Mouse (Mus musculus) forebrain, embryonic 15.5 days (tissue): ENCODE measurements around the gene Rnf5. TPM values are rescaled to one million over a fixed set of nuclear protein-coding genes. Genes with fewer than 3 reads are reported as not detected.

Experiments
- ATAC-seq: fragments of 200-750 bp; cut with Nextera tagmentation; replicated peaks from 2 replicates; pipeline ENCODE4 v1.8.0; 2017; ENCODE audit warnings: mild to moderate bottlenecking, moderate TSS enrichment, moderate library complexity
- H3K27ac ChIP-seq: fragments of 300-500 bp; sonication (generic); replicated peaks from 2 replicates; pipeline ENCODE4 v1.5.1; 2015; ENCODE audit warnings: mild to moderate bottlenecking, inconsistent platforms
- H3K27me3 ChIP-seq: fragments of 300-500 bp; sonication (generic); 2 replicates; pipeline ENCODE4 v1.6.1; 2015; ENCODE audit warnings: inconsistent platforms
- H3K36me3 ChIP-seq: fragments of 300-500 bp; sonication (generic); 2 replicates; pipeline ENCODE4 v1.6.1; 2015; ENCODE audit warnings: mild to moderate bottlenecking, inconsistent platforms
- H3K4me1 ChIP-seq: fragments of 300-500 bp; sonication (generic); 2 replicates; pipeline ENCODE4 v1.6.1; 2015; ENCODE audit warnings: inconsistent platforms
- H3K4me2 ChIP-seq: fragments of 300-500 bp; sonication (generic); replicated peaks from 2 replicates; pipeline ENCODE4 v1.6.1; 2015; ENCODE audit warnings: mild to moderate bottlenecking, inconsistent platforms
- H3K4me3 ChIP-seq: fragments of 300-500 bp; sonication (generic); 2 replicates; pipeline ENCODE4 v1.5.1; 2015; ENCODE audit warnings: mild to moderate bottlenecking, inconsistent platforms
- H3K9ac ChIP-seq: fragments of 300-500 bp; sonication (generic); replicated peaks from 2 replicates; pipeline ENCODE4 v1.6.1; 2015; ENCODE audit warnings: mild to moderate bottlenecking, inconsistent platforms
- H3K9me3 ChIP-seq: fragments of 300-500 bp; sonication (generic); 2 replicates; pipeline ENCODE4 v1.6.1; 2016; ENCODE audit warnings: inconsistent platforms
- WGBS: fragments of 180-500 bp; shearing (Covaris S2); methylation state at CpG from one replicate; pipeline ENCODE4 v1.1.7; 2015; ENCODE audit warnings: mixed read lengths; 5-methylcytosine and 5-hydroxymethylcytosine counted together
- polyA plus RNA-seq: library from polyadenylated mRNA; unstranded; fragments of >200 nt; fragmentation: Nextera tagmentation; extraction: Ambion mirVana; gene quantifications from 2 replicates; pipeline ENCODE4 v1.2.1, GENCODE M21; 2015

Gene Rnf5
- polyA plus RNA-seq, 1 experiment from 2014 or later: 313 TPM

DNA sequence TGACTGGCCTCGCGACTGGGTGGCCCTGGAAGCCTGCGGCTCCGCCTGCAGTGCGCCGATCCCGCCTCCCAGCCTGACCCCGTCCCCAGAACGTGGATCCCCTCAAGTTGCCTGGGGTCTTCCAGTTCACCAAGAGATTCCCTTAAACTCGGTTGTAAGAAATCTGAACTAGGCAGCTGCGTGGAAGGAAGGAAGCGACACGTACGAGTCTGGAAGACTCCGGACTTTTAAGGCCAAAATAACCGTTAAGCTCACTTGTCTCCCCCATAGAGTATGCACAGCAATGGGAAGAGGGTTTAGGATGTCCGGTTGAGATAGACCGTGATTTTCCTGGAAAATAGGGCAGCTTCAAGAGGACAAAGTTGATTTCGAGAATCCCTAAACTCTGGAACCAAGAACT is 15.7 kb downstream of the Rnf5 start:
- H3K27me3 ChIP-seq: no peaks in the 10 kb centered on the region
- peak overlapping the region; percentile 92 for H3K9ac ChIP-seq
- 3% methylated on average over 19 of the region's 19 CpGs for WGBS
- no peak for ATAC-seq
- peak overlapping the region; percentile 100 for H3K27ac ChIP-seq
- H3K36me3 ChIP-seq: no peaks in the 10 kb centered on the region
- peaks cover 36% of the 10 kb centered on the region for H3K4me1 ChIP-seq
- H3K9me3 ChIP-seq: no peaks in the 10 kb centered on the region
- H3K4me2 ChIP-seq: peak overlapping the region; percentile 96
- H3K4me3 ChIP-seq: peak overlapping the region; percentile 87

DNA sequence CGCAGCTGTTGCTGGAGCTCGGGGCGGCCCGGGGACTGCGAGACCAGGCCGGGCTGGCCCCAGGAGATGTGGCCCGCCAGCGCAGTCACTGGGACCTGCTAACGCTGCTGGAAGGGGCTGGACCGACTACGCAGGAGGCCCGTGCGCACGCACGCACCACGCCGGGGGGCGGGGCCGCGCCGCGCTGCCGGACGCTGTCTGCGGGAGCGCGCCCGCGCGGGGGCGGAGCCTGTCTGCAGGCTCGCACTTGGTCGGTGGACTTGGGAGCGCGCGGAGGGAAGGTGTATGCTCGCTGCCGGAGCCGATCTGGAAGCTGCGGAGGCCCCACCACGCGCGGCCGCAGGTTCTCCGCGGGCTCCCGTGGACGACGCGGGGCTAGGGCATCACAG is 16.1 kb downstream of the Rnf5 start:
- ATAC-seq: peak; percentile 87
- no peaks in the 10 kb centered on the region for H3K27me3 ChIP-seq
- peak overlapping the region; percentile 87 for H3K4me3 ChIP-seq
- no peaks in the 10 kb centered on the region for H3K9me3 ChIP-seq
- peaks cover 34% of the 10 kb centered on the region for H3K4me1 ChIP-seq
- H3K4me2 ChIP-seq: peak overlapping the region; percentile 96
- H3K9ac ChIP-seq: peak overlapping the region; percentile 92
- H3K27ac ChIP-seq: peak overlapping the region; percentile 100
- no peaks in the 10 kb centered on the region for H3K36me3 ChIP-seq
- WGBS: 0% methylated on average over 49 of the region's 50 CpGs

DNA sequence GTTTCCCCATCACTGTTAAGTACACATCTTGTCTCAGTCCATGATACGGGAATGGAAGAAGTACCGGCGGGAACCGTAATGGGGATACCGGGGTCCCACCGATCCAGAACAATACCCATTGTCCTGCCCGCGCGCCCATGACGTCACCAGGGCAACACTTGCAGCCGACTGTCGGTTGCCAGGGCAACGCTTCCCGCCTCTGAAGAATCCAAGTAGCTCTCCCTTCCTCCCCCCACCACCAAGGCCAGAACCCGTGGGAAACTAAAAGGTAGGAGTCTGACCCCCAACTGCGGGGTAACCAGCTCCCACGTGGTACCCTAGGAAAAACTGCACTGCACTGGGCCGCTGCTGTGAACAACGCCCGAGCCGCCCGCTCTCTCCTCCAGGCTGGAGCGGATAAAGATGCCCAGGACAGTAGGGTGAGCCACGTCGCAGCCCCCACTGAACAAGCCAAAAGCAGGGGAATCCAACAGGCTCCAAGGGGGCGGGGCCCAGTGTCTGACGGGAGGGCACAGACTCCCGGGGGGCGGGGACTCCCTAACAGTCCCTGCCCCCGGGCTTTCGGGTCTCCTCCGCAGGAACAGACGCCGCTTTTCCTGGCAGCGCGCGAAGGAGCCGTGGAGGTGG is 16.6 kb downstream of the Rnf5 start:
- under 1% methylated on average over 38 of the region's 38 CpGs for WGBS
- peak; percentile 84 for ATAC-seq
- Histone ChIP-seq H3K4me3 (peak overlapping the region; percentile 87), H3K9ac (peak overlapping the region; percentile 92), H3K4me2 (peak overlapping the region; percentile 96), H3K36me3 (no peaks in the 10 kb centered on the region), H3K27ac (peak overlapping the region; percentile 100), H3K4me1 (peaks cover 34% of the 10 kb centered on the region), H3K27me3 (no peaks in the 10 kb centered on the region), H3K9me3 (no peaks in the 10 kb centered on the region)

DNA sequence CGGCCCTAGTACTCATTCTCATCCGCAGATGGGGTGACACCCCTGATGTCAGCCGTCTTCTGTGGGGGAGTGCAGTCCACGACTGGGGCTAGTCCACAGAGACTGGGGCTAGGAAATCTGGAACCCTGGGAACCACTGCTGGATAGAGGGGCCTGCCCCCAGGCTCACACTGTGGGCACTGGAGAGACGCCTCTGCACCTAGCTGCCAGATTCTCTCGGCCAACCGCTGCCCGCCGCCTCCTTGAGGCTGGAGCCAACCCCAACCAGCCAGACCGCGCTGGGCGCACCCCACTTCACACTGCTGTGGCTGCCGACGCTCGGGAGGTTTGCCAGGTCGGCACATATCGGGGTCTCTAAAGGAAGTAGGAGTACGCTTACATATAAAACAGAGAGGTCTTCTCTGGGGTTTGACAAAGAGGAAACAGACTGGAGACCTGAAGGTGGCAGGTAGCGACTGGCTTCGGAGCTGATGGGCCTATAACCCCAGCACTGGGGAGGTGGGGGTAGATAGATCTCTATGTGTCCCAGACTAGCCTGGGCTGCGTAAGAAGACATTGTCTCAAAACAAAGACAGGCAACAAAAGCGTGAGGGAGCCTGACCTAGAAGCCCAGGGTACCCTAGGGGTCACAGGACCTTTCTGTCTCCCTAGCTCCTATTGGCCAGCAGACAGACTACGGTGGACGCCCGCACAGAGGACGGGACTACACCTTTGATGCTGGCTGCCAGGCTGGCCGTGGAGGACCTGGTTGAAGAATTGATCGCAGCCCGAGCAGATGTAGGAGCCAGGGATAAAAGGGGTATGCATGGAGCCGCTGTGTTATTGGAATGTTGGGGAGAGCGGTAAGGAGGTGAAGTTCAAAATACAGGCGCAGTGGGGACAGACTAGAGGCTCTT is 17.4 kb downstream of the Rnf5 start:
- Histone ChIP-seq H3K9me3 (no peaks in the 10 kb centered on the region), H3K4me3 (peak overlapping the region; percentile 87), H3K36me3 (no peaks in the 10 kb centered on the region), H3K27ac (peak overlapping the region; percentile 100), H3K4me2 (peak overlapping the region; percentile 96), H3K9ac (peak overlapping the region; percentile 92), H3K27me3 (no peaks in the 10 kb centered on the region), H3K4me1 (peaks cover 29% of the 10 kb centered on the region)
- ATAC-seq: peak; percentile 2; the same call in 1 of the 2 replicates
- 14% methylated on average over 32 of the region's 32 CpGs for WGBS

DNA sequence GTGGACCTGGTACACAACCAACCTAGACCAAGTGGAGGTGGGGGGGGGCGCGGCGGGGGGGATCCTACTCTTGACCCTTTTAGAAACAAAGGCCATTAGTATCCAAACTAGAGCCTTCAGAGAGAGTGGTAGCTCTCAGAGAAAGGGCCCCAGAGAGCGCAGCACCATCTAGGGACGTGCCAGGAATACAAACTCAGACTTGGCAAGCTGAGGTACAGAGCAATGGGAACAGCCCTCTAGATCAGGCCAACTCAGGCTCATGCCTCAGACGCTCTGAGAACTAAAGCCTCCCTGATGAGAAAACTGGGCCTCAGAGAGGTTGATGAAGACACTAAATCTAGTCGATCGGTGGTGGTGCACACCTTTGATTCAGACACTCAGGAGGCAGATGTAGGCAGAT is 18.4 kb downstream of the Rnf5 start:
- Histone ChIP-seq H3K9ac (no peak overlapping the region), H3K4me1 (peaks cover 22% of the 10 kb centered on the region), H3K9me3 (no peaks in the 10 kb centered on the region), H3K36me3 (no peaks in the 10 kb centered on the region), H3K4me3 (no peak overlapping the region), H3K27me3 (no peaks in the 10 kb centered on the region), H3K4me2 (no peak overlapping the region), H3K27ac (0 out of 2 replicates have a peak overlapping the region, but pooled peaks have one; percentile 100)
- no peak for ATAC-seq
- 83% methylated on average over 8 of the region's 8 CpGs for WGBS

DNA sequence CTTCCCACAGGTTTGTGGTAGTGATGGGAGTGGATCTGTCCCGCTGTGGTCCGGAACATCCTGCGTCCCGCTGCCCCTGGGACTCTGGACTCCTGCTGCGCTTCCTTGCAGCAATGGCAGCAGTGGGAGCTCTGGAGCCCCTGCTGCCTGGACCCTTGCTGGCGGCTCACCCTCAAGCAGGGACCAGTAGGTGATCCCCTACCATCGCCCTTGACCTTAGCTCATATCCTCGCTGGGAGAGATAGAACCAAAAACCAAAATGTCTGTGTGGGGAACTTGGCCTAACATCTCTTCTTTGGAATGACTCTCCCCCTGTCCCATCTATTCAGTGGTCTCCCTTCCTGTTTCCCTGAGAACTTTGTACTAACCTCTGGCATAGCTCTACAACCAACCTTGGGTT is 19.7 kb downstream of the Rnf5 start:
- Histone ChIP-seq H3K27me3 (no peaks in the 10 kb centered on the region), H3K4me1 (peaks cover 22% of the 10 kb centered on the region), H3K9me3 (no peaks in the 10 kb centered on the region), H3K4me3 (no peak overlapping the region), H3K4me2 (no peak overlapping the region), H3K9ac (no peak overlapping the region), H3K36me3 (no peaks in the 10 kb centered on the region), H3K27ac (no peak overlapping the region)
- no peak for ATAC-seq
- WGBS: 93% methylated on average over 8 of the region's 8 CpGs

DNA sequence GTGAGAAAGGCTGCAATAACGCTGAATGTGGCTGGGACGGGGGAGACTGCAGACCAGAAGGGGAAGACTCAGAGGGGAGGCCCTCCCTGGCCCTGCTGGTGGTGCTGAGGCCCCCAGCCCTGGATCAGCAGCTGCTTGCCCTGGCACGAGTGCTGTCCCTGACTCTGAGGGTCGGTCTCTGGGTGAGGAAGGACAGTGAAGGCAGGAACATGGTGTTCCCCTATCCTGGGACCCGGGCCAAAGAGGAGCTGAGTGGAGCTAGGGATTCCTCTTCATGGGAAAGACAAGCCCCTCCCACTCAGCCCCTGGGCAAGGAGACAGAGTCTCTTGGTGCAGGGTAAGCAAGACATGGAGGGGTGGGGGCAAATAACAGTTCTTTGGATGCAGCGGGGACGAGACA is 20.1 kb downstream of the Rnf5 start:
- no peaks in the 10 kb centered on the region for H3K36me3 ChIP-seq
- H3K4me1 ChIP-seq: peaks cover 18% of the 10 kb centered on the region
- no peak overlapping the region for H3K9ac ChIP-seq
- no peaks in the 10 kb centered on the region for H3K9me3 ChIP-seq
- ATAC-seq: no peak
- H3K4me3 ChIP-seq: no peak overlapping the region
- H3K4me2 ChIP-seq: no peak overlapping the region
- H3K27ac ChIP-seq: no peak overlapping the region
- WGBS: 56% methylated on average over 7 of the region's 7 CpGs
- no peaks in the 10 kb centered on the region for H3K27me3 ChIP-seq

DNA sequence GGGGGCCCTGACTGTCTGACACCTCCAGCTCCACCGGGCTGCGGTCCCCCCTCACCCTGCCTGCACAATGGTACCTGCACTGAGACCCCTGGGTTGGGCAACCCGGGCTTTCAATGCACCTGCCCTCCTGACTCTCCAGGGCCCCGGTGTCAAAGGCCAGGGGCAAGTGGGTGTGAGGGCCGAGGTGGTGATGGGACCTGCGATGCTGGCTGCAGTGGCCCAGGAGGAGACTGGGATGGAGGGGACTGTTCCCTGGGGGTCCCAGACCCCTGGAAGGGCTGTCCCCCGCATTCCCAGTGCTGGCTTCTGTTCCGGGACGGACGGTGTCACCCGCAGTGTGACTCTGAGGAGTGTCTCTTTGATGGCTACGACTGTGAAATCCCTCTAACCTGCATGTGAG is 21.0 kb downstream of the Rnf5 start:
- ATAC-seq: no peak
- no peaks in the 10 kb centered on the region for H3K27me3 ChIP-seq
- H3K4me2 ChIP-seq: no peak overlapping the region
- H3K4me1 ChIP-seq: peaks cover 11% of the 10 kb centered on the region
- H3K4me3 ChIP-seq: no peak overlapping the region
- 81% methylated on average over 12 of the region's 12 CpGs for WGBS
- H3K27ac ChIP-seq: no peak overlapping the region
- no peaks in the 10 kb centered on the region for H3K36me3 ChIP-seq
- no peak overlapping the region for H3K9ac ChIP-seq
- H3K9me3 ChIP-seq: no peaks in the 10 kb centered on the region

DNA sequence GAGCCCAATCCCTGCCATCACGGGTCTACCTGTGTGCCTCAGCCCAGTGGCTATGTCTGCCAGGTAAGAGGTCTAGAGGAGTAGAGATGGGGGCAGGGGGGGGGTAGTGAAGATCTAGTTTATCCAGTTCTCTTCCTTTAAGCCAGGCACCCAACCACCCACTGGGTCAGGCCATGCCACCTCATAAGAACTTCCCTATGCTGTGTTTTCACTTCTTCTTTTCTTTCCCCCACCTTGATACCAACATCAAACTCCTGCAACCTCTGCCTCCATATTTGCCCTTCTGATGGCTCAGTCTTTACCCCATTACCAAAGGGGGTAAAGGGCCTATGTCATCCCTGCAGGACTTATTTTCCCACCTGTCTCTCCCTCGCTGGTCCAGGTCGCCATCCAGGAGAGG is 25.4 kb downstream of the Rnf5 start:
- H3K27ac ChIP-seq: no peak overlapping the region

DNA sequence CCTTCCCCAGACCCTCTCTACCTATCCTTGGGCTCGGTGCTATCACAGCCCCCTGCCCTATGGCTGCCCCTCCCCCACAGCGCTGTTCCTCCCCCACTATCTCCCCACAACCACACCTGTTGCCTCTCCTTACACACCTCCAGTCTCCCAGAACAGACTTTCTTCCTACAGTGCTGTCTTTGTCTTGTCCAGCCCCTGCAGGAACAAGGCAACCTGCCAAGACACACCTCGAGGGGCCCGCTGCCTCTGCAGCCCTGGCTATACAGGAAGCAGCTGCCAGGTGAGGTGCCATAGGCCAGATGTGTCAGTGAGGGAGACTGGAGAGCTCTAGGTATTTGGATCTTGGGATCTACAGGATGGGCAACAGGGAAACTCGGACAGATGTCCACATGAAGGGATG is 26.9 kb downstream of the Rnf5 start:
- H3K4me3 ChIP-seq: no peak overlapping the region
- H3K27me3 ChIP-seq: no peaks in the 10 kb centered on the region
- H3K9me3 ChIP-seq: no peaks in the 10 kb centered on the region
- no peak for ATAC-seq
- no peaks in the 10 kb centered on the region for H3K36me3 ChIP-seq
- H3K4me2 ChIP-seq: no peak overlapping the region
- WGBS: 72% methylated on average over 5 of the region's 5 CpGs
- H3K4me1 ChIP-seq: no peaks in the 10 kb centered on the region
- H3K9ac ChIP-seq: no peak overlapping the region
- no peak overlapping the region for H3K27ac ChIP-seq

More for the DNA sequence above, 25.4 kb downstream of the Rnf5 start:
- Histone ChIP-seq H3K36me3 (no peaks in the 10 kb centered on the region), H3K9me3 (no peaks in the 10 kb centered on the region), H3K4me3 (no peak overlapping the region), H3K9ac (no peak overlapping the region), H3K4me2 (no peak overlapping the region), H3K4me1 (no peaks in the 10 kb centered on the region), H3K27me3 (no peaks in the 10 kb centered on the region)
- 85% methylated on average over 3 of the region's 3 CpGs for WGBS
- no peak for ATAC-seq

DNA sequence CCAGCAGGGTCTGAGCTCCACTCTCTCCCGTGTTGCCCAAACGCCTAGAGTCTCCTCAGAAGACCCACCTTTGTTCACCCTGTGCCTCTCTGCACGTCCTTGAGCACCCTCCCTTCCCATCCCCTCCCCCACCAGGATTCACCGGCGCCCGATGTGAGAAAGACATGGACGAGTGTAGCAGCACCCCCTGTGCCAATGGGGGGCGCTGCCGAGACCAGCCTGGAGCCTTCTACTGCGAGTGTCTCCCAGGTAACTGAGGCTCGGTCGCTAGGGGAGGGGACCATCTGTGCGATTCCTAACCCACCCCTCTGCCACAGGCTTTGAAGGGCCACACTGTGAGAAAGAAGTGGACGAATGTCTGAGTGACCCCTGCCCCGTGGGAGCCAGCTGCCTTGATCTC is 31.1 kb downstream of the Rnf5 start:
- no peaks in the 10 kb centered on the region for H3K27me3 ChIP-seq
- H3K9ac ChIP-seq: no peak overlapping the region
- H3K4me2 ChIP-seq: no peak overlapping the region
- H3K9me3 ChIP-seq: no peaks in the 10 kb centered on the region
- no peaks in the 10 kb centered on the region for H3K36me3 ChIP-seq
- no peak for ATAC-seq
- 11% methylated on average over 15 of the region's 15 CpGs for WGBS
- no peak overlapping the region for H3K27ac ChIP-seq
- H3K4me3 ChIP-seq: no peak overlapping the region
- no peaks in the 10 kb centered on the region for H3K4me1 ChIP-seq

DNA sequence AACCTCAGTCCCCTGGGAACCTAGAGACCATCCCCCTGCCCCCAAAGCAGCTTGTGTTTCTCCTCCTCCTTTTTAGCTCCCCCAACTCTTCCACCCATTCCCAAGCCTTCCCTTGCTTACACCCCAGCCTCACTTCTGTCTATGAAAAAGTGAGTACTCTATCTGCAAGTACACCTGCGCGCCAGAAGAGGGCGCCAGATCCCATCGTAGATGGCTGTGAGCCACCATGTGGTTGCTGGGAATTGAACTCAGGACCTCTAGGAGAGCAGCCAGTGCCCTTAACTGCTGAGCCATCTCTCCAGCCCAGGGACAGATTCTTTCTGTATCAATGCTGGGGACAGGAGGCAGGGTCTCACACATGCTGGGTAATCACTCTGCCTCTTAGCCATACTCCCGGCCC is 31.6 kb downstream of the Rnf5 start:
- H3K4me1 ChIP-seq: no peaks in the 10 kb centered on the region
- no peak overlapping the region for H3K4me3 ChIP-seq
- WGBS: 19% methylated on average over 5 of the region's 5 CpGs
- no peak for ATAC-seq
- H3K27me3 ChIP-seq: no peaks in the 10 kb centered on the region
- H3K27ac ChIP-seq: no peak overlapping the region
- H3K9ac ChIP-seq: no peak overlapping the region
- H3K9me3 ChIP-seq: no peaks in the 10 kb centered on the region
- no peak overlapping the region for H3K4me2 ChIP-seq
- H3K36me3 ChIP-seq: no peaks in the 10 kb centered on the region
